Mouse (Mus musculus): ENCODE measurements at regions not wholly inside any gene's neighbourhood (a gene's known extent, or its start where the extent isn't known, plus 50 kb on each side); places are given as distances from the start of the nearest gene placed in this dataset.
A peak's percentile ranks its signal among the peaks of the same experiment; 100 is the strongest.

DNA sequence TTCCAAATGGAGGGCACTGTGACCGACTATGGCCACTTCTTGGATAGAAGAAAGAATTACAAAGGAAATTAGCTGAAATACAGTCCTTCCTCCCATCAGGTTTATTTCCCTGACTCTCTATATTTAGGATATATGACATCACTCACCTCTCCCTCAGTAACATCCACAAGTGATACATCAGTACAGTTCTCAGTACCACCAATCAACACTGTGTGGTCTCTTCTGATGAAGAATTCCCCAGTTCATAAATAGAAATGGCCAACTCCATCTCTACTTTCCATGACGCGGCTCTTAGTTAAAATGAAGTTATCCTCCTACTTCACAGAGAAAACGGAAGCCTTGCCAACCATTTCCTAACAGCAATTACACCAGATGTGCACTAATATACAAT lies 208.3 kb upstream of the Dio2 start:
- no peak for DNase-seq (ENCODE audit: low read depth, low spot score)

DNA sequence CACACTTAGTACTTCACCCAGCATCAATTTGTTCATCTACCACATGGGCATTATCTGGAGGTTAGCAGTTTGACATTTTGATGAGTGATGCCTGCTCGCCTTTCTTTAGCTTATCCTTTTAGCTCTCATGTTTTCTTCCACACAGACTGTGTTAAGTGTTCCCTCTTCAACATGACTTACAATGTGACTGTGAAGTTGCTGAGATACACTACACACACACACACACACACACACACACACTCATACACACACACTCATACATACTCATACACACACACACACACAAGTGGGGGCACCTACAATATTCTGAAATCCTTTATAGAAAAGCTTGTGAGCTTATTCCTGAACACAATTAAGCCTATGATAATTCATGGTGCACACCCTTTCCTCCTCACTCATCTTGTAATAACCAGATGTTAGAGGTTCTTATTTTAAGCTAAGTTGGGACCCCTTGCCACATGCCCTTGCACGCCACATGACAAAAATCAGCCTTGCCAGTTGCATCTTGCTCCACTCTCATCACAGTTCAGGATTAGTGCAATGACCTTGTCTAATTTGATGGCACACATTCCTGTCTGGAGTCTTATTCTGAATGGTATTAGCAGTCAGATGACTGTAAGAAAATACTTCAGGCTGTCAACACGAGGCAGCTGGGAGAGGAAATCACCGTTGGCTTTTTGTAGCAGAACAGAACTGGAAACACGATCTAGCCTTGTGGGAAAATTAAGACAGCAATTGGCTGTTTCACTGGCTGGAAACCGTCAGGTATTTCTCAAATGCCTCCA lies 207.7 kb upstream of the Dio2 start:
- no peak for DNase-seq (ENCODE audit: low read depth, low spot score)

DNA sequence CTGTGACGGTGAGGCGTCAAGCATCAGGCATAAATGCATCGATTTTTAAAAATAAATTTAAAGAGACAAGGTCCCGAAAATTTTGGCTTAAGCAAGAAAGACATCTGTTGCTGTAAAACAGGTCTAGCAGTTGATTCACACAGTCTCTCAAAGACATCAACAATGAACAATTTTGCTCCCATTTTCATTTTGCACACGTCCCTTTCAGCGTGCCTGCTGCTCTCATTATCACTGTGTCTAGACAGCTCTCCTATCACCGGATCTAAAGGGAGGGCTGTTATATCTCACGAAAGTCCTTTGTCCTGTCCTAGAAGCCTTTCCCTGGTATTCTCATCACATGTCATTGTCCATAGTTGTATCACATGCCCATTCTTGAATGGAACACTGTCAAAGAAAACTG lies 194.4 kb upstream of the Dio2 start:
- no peak for DNase-seq (ENCODE audit: low read depth, low spot score)

DNA sequence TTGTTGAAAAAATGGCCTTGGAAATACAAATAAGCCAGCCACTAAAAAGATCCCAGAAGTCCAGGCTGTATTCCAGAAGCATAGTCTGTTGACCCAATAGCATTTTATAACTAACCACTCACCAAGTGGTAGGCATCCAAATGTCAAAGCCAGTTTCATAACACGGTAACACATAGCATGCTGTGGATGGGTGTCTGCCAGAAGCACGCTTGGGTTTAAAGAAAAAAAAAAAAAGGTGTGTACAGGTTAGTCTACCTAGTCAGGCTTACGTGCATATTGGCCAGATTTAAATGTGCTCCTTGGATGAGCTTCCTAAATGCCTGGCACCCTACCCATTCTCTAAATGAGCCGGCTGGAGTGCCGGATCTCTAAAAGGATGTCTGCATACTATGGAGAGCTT lies 194.0 kb upstream of the Dio2 start:
- DNase-seq (ENCODE audit: low read depth, low spot score): no peak

DNA sequence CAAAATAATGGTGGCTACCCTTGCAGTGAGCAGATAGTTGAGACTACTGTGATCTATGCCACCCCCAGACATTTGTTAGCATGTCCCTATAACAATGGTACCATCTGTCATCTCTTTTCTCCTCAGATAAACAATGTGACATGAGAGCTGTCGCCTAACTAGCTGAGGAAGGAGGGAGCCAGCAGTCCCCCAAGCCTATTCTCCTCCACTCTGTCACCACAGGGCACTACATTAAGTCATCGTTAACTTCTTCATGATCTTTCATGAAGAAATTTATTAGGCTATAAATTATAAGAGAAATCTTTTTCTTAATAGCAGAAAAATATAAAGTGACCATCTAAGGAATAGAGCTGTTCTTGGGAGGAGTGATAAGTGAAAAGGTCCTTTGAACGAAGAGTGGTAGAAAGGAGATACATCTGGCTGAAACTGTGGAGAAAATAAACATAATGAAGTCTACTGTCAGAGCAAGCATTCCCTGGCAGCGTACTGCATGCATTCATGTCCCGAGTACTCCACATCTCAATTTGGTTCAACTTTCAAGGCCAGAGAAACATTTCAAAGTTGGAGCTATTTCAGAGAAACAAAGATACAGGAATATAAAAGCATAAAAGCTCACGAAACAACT lies 192.0 kb upstream of the Dio2 start:
- DNase-seq (ENCODE audit: low read depth, low spot score): no peak

DNA sequence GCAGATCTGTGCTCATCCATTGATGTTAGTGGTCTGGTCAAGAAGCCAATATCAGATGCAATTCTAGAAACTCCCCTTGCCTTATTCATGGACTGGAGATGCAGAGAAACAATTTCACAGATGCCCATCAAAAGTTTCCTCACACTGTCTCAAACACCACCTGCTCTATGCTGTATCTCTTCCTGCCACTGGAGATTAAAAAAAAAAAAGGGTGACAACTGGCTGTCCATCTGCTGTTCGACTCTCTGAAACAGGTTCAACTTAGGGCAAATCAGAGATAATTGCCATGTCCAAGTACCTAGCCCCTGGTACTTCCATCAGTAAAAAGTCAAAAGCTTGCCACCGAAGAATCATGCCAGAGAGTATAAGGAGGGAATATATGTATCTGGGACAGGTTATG lies 185.4 kb upstream of the Dio2 start:
- no peak for DNase-seq (ENCODE audit: low read depth, low spot score)

DNA sequence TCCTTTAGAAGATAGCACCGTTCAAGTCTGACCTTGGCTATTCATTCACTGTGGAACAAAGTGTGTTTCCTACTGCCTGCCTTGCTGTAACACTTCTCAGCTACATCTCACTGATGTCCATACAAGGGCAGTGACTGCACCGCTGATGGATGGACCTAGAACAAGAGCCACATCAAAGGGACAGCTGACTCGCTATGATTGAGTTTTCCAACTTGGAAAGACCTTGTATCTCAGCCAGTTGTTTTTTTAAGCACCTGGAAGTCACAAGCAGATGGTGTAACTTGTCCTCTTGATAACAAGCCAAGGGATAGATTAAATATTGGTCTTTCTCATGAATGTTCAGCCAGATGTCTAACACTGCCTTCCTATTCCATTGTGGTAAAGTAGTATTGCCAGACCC lies 184.9 kb upstream of the Dio2 start:
- no peak for DNase-seq (ENCODE audit: low read depth, low spot score)

DNA sequence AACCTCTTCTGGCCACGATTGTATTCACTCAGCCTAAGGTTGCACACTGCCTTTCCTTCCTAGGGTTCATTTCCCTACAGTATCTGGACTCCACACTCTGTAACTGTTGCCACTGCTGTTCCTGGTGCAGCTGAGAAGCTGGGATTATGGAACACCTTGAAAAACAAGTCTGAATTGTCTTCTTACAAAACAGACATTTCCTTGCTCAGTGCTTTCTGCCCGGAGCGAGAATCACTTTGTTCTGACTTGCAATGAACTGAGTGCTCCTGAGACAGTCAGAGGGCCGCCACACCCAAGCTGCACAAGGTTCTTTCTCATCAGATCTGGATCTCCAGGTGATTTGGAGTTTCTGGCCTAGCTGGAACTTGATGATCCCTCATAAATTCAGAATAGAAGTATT lies 183.0 kb upstream of the Dio2 start:
- DNase-seq (ENCODE audit: low read depth, low spot score): no peak

DNA sequence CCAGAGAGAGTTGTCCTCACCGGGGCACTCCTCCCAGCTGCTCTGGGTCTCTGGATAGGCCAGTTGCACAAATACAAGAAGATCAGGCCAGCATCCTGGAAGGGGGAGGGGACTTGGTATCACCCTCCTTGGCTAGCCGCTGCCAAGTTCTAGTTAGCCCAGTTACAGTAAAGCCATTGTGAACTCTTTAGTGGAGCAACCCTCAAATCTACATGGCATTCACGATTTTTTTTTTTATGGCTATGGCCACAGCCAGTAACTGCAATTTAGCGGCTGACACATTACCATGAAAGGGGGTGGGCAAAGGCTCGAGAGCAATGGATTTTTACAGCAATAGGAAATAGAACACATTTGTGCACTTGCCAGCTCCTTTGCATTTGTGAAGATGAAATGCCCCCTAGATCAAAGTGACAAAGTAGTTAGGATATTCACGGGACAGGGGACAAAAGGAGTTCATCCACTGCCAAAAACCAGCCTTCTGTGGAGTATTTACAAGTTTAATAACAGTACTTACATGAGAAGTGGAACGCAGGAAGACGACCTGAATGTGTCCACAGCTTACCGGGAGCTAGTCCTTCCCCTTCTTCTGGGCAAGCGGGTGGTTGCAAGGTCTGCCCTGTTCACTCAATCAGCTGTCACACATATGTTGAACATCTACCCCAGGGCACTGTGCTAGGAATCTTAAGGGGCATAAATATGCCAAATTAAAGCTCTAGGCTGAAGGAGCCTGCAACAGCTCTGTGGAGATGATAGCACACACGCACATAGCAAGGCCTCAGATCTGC lies 177.9 kb upstream of the Dio2 start:
- DNase-seq (ENCODE audit: low read depth, low spot score): peak; percentile 27

DNA sequence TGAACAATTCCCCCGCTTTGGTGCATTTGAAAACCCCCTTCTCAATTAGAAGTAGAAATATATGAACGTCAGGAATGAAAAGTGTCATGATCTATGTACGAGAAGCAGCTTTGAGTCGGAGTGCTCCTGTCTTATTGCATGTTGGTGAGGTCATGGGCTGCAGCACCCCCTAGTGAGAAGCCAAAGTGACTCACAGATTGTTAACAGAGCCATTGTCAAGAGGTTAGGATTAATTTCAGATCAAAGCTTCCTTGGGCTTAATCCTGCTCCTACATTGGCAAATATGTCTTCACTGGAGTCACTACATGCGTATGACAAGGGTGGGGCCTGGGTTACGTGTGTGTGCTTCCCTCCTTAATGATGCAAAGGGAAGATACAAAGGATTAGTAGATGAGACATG lies 165.8 kb upstream of the Dio2 start:
- no peak for DNase-seq (ENCODE audit: low read depth, low spot score)

DNA sequence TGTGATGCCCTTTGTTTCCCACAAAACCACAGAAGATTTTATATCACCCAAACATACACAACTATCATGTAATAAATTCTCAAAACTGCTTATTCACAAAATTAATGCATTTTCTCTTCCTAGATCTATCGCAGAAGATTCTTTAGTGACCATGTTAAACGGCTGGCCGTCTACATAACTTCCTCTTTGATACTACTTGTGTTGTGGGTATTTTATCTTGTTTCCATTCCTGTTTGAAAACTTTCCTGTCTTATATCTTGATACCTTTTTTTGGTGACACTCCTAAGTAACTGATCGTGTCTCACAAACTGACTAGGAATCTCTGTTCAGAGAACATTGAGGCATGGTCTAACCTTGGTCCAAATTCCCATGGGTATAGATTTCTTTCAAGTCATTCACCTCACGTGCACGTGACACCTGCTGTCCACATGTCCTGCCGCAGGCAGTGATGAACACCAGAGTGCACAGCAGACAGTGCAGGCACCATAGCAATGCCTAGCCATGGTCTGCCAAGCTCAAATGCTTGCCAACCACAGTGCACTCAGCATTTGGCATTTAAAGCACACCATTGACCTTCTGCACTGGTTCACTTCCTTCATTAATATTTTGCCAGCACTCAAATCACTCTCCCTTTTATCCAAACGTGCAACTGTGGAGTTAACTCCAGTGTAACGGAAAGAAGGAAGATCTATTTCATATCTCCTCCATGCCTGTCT lies 155.6 kb upstream of the Dio2 start:
- DNase-seq (ENCODE audit: low read depth, low spot score): no peak

DNA sequence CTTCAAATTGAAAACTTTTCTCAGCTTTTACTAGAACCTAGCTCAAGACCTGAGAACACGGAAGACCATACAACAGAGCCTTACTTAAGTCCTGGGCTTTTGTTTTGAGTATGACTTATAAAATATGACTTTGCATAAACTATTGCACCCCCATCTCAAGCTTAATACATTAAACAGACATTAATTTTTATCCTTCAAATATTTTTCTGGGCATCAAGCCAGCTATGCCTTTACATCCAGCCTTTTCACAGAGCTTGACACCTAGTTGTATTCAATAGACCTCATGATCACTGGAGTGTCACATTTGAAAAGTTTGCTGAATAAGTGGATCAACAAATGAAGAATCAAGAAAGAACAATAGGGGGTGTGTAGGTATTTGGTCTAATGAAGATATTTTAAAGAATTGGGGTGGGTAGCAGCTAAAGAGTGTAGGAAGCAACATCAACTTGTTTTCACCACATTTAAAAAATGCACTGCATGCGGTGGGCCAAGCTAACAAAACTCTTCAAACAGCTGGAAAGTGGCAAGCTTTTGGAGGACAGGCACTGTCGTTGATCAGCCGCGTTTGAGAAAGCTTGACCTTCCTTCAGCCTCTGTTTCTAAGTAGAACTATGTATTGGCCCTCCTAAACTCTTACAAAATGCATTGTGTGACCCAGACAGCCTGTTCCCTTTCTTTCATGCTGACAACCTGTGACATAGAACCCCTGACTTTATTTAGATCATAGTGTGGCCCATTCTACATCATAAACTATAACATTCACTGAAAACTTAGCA lies 138.2 kb upstream of the Dio2 start:
- DNase-seq (ENCODE audit: low read depth, low spot score): no peak

DNA sequence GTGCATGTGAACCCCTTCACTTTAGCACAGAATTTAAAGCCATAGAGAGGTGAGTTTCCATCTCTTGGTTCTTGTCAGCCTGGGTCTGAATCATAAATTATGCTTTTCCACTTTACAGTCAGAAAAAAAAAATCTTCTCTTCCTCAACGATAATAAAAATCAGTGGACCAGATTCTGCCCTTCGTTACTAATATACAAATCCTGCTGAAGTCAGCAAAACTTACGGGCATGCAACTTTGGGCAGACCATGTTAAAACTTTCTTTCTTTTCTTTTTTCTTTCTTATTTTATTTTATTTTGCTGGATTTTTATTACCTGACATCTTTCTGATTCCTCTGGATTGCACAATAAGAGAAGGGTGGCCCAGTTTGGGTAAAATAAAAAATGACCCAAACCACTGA lies 136.6 kb upstream of the Dio2 start:
- no peak for DNase-seq (ENCODE audit: low read depth, low spot score)

DNA sequence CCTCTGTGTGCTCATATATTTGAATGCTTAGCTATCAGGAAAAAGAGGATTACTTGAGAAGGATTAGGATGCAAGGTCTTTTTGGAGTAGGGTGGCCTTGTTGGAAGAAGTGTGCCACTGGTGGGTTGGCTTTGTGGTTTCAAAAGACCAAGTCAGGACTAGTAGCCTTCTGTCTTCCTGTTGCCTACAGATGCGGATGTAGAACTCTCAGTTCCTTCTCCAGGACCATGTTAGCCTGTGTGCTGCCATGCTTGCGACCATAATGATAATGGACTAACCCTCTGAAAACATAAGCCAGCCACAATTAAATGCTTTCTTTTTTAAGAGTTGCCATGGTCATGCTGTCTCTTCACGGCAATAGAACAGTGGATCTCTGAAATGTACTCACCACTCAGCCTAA lies 135.7 kb upstream of the Dio2 start:
- DNase-seq (ENCODE audit: low read depth, low spot score): no peak

DNA sequence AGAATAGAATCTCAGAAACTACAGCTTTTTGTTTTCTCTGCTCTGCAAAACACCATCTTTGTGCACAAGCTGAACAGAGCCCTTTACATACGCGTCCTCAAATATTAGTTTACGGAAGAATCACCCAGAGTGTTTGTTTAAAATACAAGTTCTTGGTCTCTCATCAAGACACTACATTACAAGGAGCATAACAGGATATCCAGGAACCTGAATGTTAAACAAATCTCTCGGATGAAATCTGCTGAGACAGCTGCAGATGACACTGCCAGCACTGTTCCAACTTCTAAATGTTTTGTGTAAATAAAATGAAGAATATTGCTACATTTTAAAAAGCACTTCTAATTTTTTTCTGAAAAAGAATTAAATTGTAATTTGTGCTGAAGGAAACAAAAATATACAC lies 128.4 kb upstream of the Dio2 start:
- DNase-seq (ENCODE audit: low read depth, low spot score): no peak

DNA sequence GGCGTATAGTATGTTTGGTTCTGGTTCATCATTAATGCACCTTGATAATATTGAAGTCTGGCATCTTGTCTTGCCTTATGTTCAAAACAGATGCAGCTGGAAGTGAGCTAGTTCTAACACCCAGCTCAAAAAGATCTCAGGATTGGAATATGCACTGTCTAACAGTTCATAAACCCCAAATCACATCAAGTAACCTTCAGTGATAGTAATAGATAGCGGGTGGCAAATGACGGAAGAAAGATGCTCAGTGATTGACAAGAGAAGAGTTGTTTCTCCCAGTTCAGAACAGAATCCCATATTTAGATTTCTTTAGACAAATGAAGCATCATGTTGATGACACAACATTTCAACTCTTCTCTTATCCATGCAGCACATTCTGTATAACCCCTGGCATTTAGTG lies 124.4 kb upstream of the Dio2 start:
- DNase-seq (ENCODE audit: low read depth, low spot score): no peak

DNA sequence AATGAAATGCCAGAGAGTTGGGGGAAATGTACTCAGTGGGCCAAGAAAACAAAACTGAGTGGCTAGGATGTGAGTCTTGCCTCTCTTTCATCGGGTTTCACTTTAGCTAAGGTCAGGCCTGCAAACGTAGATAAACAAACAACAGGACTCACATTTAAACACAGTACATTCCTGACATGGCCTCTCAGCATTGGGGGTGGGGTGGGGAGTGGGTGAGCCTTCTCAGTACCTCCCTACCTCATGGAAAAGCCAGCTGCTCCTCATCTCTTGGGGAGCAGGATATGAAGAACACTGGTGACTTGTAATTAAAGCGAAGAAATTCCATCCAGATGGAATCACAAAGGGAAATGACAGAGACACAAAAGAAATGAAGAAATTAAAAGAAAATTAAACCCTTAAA lies 119.5 kb upstream of the Dio2 start:
- no peak for DNase-seq (ENCODE audit: low read depth, low spot score)

DNA sequence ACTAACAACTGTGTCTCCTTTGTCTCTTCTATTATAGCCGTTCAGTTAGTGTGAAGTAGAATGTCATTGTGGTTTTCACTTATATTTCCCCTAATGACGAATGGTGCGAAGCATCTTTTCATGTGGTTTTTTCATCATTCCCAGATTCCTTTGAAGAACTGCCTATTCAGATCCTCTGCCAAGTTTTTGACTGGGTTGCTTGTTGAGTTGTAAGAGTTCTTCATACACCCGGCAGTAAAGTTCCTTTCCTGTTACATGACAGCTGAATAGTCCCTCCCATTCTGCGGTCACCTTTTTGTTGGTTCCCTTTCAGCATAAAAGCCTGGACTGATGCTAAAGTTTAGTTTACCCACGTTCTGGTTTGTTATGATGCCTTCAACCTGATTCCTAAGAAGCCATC lies 72.4 kb upstream of the Dio2 start:
- DNase-seq (ENCODE audit: low read depth, low spot score): no peak

DNA sequence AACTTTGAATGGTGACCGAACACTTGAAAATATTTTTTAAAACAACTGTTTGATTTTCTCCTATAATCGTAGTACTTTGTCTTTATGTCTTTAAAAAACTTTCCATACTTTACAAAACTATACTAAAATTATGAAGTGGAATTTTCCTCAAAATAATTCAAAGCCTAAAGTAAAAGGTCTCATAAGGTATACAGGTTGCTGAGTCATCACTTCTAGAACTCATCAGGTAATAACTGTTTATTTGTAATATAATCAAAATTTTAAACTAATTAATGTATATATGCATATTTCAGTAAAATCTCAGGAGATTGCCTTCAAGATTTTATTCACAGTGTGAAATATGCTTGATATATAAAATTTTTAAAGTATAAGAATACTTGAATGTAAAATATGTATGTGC lies 52.3 kb upstream of the Dio2 start:
- DNase-seq (ENCODE audit: low read depth, low spot score): no peak
